Mouse (Mus musculus) lung, embryonic 15.5 days (tissue): Measurements from ENCODE around the gene Nup153. TPM values are rescaled to one million over a fixed set of nuclear protein-coding genes. Genes with fewer than 3 reads are reported as not detected.

Experiments used
- ATAC-seq: fragments of 200-750 bp; cut with Nextera tagmentation; 2 replicates; pipeline ENCODE4 v1.8.0; 2017; ENCODE audit warnings: moderate number of reproducible peaks, borderline replicate concordance; ENCODE audit not compliant: low FRiP score, low TSS enrichment; ENCODE audit errors: extremely low read depth
- H3K27ac ChIP-seq: fragments of 300-500 bp; sonication (generic); 2 replicates; pipeline ENCODE4 v1.5.1; 2015; ENCODE audit warnings: moderate library complexity, mild to moderate bottlenecking, inconsistent platforms
- H3K27me3 ChIP-seq: fragments of 300-500 bp; sonication (generic); 2 replicates; pipeline ENCODE4 v1.6.1; 2015; ENCODE audit warnings: inconsistent platforms
- H3K36me3 ChIP-seq: fragments of 300-500 bp; sonication (generic); 2 replicates; pipeline ENCODE4 v1.6.1; 2015; ENCODE audit warnings: inconsistent platforms
- H3K4me1 ChIP-seq: fragments of 300-500 bp; sonication (generic); 2 replicates; pipeline ENCODE4 v1.6.1; 2015; ENCODE audit warnings: inconsistent platforms
- H3K4me2 ChIP-seq: fragments of 300-500 bp; sonication (generic); 2 replicates; pipeline ENCODE4 v1.6.1; 2015; ENCODE audit warnings: inconsistent platforms, mild to moderate bottlenecking, moderate library complexity
- H3K4me3 ChIP-seq: fragments of 300-500 bp; sonication (generic); 2 replicates; pipeline ENCODE4 v1.5.1; 2015; ENCODE audit warnings: mild to moderate bottlenecking, inconsistent platforms
- H3K9ac ChIP-seq: fragments of 300-500 bp; sonication (generic); 2 replicates; pipeline ENCODE4 v1.6.1; 2015; ENCODE audit warnings: inconsistent platforms
- H3K9me3 ChIP-seq: fragments of 300-500 bp; sonication (generic); 2 replicates; pipeline ENCODE4 v1.6.1; 2016; ENCODE audit warnings: inconsistent platforms
- WGBS: fragments of 180-500 bp; shearing (Covaris S2); methylation state at CpG from one replicate; pipeline ENCODE4 v1.1.7; 2015; 5-methylcytosine and 5-hydroxymethylcytosine counted together
- polyA plus RNA-seq: library from polyadenylated mRNA; unstranded; fragments of >200 nt; fragmentation: Nextera tagmentation; extraction: Ambion mirVana; gene quantifications from 2 replicates; pipeline ENCODE4 v1.2.1, GENCODE M21; 2015

The Nup153 gene
- polyA plus RNA-seq, result 24.0 and 25.6 TPM in 2 replicates

DNA sequence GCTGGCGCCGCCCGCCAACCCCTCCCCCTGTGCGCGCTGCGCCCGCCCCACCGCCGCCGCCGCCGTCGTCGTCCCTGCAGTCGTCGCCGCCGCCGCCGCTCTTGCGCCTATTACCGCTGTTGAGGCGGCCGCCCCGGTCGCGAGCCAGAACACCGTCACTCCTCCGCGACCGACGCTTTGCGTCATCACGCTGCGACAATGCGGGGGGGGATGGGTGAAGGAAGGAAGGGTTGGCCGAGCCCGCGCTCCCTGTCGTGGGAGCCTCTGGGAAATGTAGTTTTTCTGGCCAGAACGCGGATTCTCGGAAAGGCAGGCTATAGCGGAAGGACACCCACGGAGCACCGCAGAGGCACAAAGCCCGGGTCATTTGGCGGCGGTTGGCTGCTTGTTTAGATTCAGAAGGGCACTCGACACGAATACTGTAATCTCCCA lies at the start of gene Nup153:
Gene Nup153, minus strand, starts transcription at position 104 of the 432 bp plus-strand sequence.
- WGBS, result 0% methylated on average over 29 of the region's 51 CpGs
- Histone ChIP-seq H3K4me3 (peak within 1 kb of the TSS; percentile 100), H3K9me3 (no peaks in the 10 kb centered on the region), H3K9ac (peak within 1 kb of the TSS; percentile 97), H3K27me3 (no peaks in the 10 kb centered on the region), H3K4me1 (peaks cover 20% of the 10 kb centered on the region), H3K4me2 (peak within 1 kb of the TSS; percentile 66), H3K36me3 (no peaks in the 10 kb centered on the region), H3K27ac (peak within 1 kb of the TSS; percentile 98)
- peak; percentile 92 for ATAC-seq

DNA sequence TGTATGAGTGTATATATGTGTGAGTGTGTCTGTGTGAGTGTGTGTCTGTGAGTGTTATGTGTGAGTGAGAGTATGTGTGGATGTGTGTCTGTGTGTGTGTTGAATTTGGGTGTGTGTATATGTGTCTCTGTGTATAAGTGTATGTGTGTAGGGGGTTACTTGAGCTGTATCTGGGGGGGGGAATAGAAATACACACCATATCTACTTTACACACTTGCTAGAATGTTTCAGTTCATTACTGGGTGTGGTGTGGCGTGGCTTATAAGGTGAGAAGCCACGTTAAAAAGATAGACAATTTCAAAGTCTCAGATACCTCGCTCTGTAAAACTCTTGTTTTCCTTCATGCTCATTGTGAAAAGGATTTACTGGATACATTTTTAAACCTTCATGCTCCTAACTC lies 49.7 kb upstream of the Nup153 start:
- no peak overlapping the region for H3K4me3 ChIP-seq
- no peaks in the 10 kb centered on the region for H3K27me3 ChIP-seq
- 87% methylated on average over 3 of the region's 3 CpGs for WGBS
- peaks cover 39% of the 10 kb centered on the region for H3K36me3 ChIP-seq
- no peak overlapping the region for H3K27ac ChIP-seq
- H3K9ac ChIP-seq, result no peak overlapping the region
- peaks cover 10% of the 10 kb centered on the region; the same call in 1 of the 2 replicates for H3K4me1 ChIP-seq
- no peak for ATAC-seq
- H3K4me2 ChIP-seq, result no peak overlapping the region
- no peaks in the 10 kb centered on the region for H3K9me3 ChIP-seq

DNA sequence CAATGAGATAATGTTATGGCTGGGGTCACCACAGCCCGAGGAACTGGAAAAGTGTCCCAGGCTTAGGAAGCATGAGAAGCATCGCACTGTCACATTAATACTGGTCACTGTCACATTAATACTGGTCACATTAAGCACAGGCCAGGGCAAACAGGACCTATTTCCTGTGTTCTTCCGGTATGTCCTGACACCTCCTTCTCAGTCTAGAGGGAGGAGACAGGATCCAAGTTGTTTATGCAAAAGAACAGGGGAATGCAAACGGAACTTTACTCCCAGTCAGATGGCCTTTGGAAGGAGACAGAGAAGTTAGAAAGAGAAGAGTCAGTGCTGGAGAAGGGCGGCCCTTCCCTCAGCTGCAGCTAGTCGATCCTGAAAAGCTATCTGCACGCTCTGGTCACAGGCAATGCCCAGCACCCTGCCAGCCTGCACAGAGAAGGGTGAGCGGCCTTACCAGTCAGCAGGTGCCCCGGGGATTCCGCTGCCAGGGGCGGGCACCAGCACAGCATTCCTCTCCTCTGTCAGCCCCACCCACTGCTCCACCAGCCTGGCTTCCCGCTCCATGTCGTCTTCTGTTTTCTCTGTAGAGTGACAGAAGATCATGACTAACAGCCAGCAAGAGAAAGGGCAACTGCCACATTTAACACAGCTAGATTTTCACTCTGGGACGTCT lies 49.0 kb upstream of the Nup153 start:
- no peak overlapping the region for H3K9ac ChIP-seq
- peaks cover 46% of the 10 kb centered on the region for H3K36me3 ChIP-seq
- peaks cover 10% of the 10 kb centered on the region; the same call in 1 of the 2 replicates for H3K4me1 ChIP-seq
- H3K9me3 ChIP-seq, result no peaks in the 10 kb centered on the region
- H3K4me3 ChIP-seq, result no peak overlapping the region
- H3K27ac ChIP-seq, result no peak overlapping the region
- no peaks in the 10 kb centered on the region for H3K27me3 ChIP-seq
- WGBS, result 56% methylated on average over 14 of the region's 14 CpGs
- H3K4me2 ChIP-seq, result no peak overlapping the region
- ATAC-seq, result no peak

DNA sequence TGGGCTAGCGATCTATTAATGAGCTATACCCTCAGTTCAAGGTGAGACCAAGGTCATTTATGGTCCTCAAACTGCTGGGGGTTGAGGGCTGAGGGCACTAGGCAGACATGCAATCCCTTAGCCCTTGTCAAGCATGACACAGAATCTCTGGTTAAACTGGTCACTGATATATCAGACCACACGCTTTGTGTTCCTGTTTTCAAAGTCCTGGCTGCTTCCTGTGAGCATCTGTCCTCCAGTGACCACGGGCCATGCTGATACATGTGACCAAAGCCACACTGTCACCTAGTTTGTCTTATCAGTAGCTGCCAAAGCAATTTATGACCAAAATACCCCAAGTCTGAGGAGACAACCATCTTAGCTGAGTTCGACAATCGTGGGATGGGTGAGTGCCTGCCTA lies 47.3 kb upstream of the Nup153 start:
- H3K4me3 ChIP-seq, result no peak overlapping the region
- WGBS, result 76% methylated on average over 5 of the region's 5 CpGs
- H3K27me3 ChIP-seq, result no peaks in the 10 kb centered on the region
- peaks cover 5% of the 10 kb centered on the region; the same call in 1 of the 2 replicates for H3K4me1 ChIP-seq
- H3K9ac ChIP-seq, result no peak overlapping the region
- no peak overlapping the region for H3K4me2 ChIP-seq
- no peak for ATAC-seq
- peaks cover 52% of the 10 kb centered on the region for H3K36me3 ChIP-seq
- no peak overlapping the region for H3K27ac ChIP-seq
- no peaks in the 10 kb centered on the region for H3K9me3 ChIP-seq

DNA sequence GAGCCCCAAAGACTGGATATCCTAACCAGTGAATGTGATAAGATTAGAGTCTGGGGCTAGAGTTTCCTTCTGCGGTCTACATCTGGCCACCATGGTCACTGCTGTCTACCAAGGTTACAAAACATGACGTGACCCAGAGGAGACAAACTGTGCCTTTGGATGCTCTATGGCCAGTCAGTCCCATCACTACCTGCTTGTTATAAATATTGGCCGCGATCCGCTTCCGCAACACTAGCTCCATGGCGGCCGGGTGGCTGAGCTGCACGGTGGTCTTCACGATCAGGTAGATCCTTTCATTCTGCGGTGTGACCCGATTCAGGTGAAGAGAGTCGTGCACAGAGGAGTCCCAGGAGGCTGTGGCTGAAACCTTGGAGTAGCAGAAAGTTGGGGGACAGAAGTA lies 44.8 kb upstream of the Nup153 start:
- H3K36me3 ChIP-seq, result peaks cover 65% of the 10 kb centered on the region
- H3K4me2 ChIP-seq, result no peak overlapping the region
- 96% methylated on average over 13 of the region's 13 CpGs for WGBS
- no peak overlapping the region for H3K9ac ChIP-seq
- no peak overlapping the region for H3K4me3 ChIP-seq
- no peaks in the 10 kb centered on the region for H3K27me3 ChIP-seq
- no peak overlapping the region for H3K27ac ChIP-seq
- H3K4me1 ChIP-seq, result peaks cover 5% of the 10 kb centered on the region; the same call in 1 of the 2 replicates
- no peak for ATAC-seq
- H3K9me3 ChIP-seq, result no peaks in the 10 kb centered on the region

DNA sequence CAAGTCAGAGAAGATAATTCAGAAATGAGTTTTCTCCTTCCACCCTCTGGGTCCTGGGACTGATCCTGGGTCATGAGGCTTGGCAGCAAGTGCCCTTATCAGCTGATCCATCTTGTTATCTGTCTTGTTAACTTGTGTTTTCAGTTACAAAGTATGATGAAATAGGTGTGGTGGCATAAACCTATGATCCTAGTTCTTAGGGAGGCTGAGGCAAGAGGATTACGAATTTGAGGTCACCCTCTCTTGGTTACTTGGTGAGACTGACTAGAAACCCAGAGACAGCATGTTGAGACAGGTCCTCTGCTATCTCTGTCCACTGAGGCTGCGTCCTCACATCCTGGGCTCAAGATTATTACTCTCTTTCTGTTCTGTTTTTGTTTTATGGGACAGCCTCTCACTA lies 37.6 kb upstream of the Nup153 start:
- no peak overlapping the region for H3K27ac ChIP-seq
- H3K4me2 ChIP-seq, result no peak overlapping the region
- no peaks in the 10 kb centered on the region for H3K9me3 ChIP-seq
- no peak overlapping the region for H3K9ac ChIP-seq
- H3K27me3 ChIP-seq, result no peaks in the 10 kb centered on the region
- H3K4me1 ChIP-seq, result no peaks in the 10 kb centered on the region
- H3K4me3 ChIP-seq, result no peak overlapping the region
- peaks cover 73% of the 10 kb centered on the region for H3K36me3 ChIP-seq
- no peak for ATAC-seq
- WGBS, result 75% methylated on average over 2 of the region's 2 CpGs

DNA sequence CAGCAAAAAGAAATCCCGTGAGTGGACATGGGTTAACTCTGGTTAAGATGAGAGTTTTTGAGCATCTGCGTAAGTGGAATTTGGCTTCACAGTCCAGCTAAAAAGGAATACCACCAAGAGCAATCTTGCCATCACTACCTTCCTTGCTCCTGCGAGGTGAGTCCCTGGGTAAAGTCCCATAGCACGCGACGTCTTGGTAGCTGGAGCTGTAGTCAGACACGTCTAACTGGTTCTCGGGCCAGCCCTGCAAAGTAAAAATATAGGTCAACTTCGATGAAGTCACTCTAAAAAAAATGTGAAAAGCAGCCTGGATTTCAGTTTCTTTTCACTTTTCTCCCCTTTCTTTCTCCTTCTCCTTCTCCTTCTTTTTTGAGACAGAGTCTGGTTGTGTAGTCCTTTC lies 35.5 kb upstream of the Nup153 start:
- Histone ChIP-seq H3K4me2 (no peak overlapping the region), H3K9me3 (no peaks in the 10 kb centered on the region), H3K4me1 (no peaks in the 10 kb centered on the region), H3K27me3 (no peaks in the 10 kb centered on the region), H3K9ac (no peak overlapping the region), H3K4me3 (no peak overlapping the region), H3K36me3 (peaks cover 73% of the 10 kb centered on the region), H3K27ac (no peak overlapping the region)
- ATAC-seq, result no peak
- 79% methylated on average over 9 of the region's 9 CpGs for WGBS

DNA sequence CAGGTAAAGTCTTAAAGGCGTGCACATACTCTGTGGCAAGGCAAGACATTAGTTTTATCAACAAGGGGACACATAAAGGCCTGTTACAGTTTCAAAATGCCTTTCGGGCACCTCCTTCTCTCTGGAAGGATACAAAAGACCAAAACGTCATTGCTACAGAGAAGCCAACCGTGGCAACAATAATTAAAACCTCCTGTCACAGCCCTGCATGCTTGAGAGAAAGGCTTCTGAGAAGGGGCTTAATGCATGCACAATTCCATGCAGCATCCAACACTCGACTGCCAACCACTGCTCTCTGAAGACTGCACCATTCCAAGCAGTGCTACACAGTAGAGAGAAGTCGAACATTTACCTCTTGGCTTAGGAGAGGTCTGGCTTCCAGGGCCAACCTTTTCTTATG lies 33.2 kb upstream of the Nup153 start:
- H3K27me3 ChIP-seq, result no peaks in the 10 kb centered on the region
- no peak overlapping the region for H3K27ac ChIP-seq
- no peak overlapping the region for H3K4me2 ChIP-seq
- H3K36me3 ChIP-seq, result peaks cover 65% of the 10 kb centered on the region
- ATAC-seq, result no peak
- H3K4me1 ChIP-seq, result no peaks in the 10 kb centered on the region
- H3K9me3 ChIP-seq, result no peaks in the 10 kb centered on the region
- H3K9ac ChIP-seq, result no peak overlapping the region
- no peak overlapping the region for H3K4me3 ChIP-seq
- WGBS, result 85% methylated on average over 6 of the region's 6 CpGs

DNA sequence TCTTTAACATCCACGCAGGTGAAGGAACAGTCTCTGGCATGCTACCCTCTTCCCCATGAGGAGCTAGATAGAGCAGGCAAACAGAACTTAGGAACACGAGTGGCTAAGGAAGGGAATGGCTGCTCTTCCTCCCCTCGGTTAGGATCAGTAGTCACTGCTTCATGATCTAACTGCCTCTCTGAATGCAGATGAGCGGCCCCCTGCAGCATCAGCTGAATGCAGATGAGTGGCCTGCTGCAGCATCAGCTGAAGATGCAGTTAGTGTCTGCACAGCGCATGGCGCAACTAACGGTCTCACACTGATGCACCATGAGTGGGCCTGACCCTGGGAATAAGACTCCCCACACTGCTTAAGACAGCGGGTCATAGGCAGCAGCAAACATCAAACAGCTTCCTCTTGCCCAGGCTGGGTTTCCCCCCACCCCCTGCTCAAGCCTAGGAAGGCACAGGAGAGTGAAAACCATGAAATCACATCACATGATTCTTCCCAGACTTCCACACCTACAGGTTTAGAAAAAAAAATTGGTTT lies 31.6 kb upstream of the Nup153 start:
- Histone ChIP-seq H3K27ac (no peak overlapping the region), H3K27me3 (no peaks in the 10 kb centered on the region), H3K9me3 (no peaks in the 10 kb centered on the region), H3K4me3 (no peak overlapping the region), H3K4me1 (no peaks in the 10 kb centered on the region), H3K4me2 (no peak overlapping the region), H3K9ac (no peak overlapping the region), H3K36me3 (peaks cover 56% of the 10 kb centered on the region)
- 74% methylated on average over 8 of the region's 8 CpGs for WGBS
- ATAC-seq, result no peak

DNA sequence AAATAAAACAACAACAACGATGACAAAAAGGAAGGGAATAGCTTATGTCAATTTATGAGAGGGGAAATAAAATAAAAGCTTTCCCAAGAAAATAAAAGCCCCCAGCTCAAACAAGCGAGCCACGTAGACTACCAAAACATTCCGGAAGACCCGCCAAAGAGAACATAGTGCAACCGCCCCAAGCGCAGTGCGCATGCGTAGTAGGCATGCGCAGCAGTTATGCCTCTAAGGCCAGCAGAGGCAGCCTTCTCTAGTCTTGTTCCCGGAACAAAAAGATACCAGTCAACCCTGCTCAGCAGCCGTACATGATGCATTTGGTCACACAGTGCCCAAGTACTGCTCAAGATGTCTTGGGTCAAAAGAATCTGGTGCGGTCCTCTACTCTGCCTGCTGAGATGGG lies 30.9 kb upstream of the Nup153 start:
- 94% methylated on average over 13 of the region's 13 CpGs for WGBS
- no peak for ATAC-seq

DNA sequence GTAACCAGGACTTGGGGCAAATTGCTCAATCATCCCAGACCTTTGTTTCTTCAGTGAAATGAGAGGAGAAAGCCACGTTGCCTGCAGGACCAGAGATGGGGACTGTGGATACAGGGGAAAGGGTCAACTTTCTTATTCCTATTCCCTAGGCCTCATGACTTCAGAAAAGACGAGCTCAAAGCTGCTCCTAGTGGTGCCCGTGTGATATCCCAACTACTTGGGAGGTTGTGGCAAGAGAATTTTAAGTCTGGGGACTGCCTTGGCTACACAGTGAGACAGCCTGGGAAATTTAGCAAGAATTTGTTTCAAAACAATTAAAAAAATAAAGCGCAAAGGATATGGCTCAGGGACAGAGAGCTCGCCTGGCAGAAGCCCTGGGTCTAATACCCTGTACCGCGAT lies 30.2 kb upstream of the Nup153 start:
- no peak overlapping the region for H3K4me3 ChIP-seq
- peaks cover 48% of the 10 kb centered on the region for H3K36me3 ChIP-seq
- peaks cover 4% of the 10 kb centered on the region for H3K4me1 ChIP-seq
- H3K27ac ChIP-seq, result no peak overlapping the region
- no peaks in the 10 kb centered on the region for H3K27me3 ChIP-seq
- WGBS, result 87% methylated on average over 7 of the region's 7 CpGs
- H3K4me2 ChIP-seq, result no peak overlapping the region
- no peak for ATAC-seq
- H3K9me3 ChIP-seq, result no peaks in the 10 kb centered on the region
- no peak overlapping the region for H3K9ac ChIP-seq

More for the DNA sequence above, 30.9 kb upstream of the Nup153 start:
- Histone ChIP-seq H3K36me3 (peaks cover 51% of the 10 kb centered on the region), H3K27me3 (no peaks in the 10 kb centered on the region), H3K4me1 (no peaks in the 10 kb centered on the region), H3K9ac (no peak overlapping the region), H3K4me2 (no peak overlapping the region), H3K4me3 (no peak overlapping the region), H3K27ac (no peak overlapping the region), H3K9me3 (no peaks in the 10 kb centered on the region)

DNA sequence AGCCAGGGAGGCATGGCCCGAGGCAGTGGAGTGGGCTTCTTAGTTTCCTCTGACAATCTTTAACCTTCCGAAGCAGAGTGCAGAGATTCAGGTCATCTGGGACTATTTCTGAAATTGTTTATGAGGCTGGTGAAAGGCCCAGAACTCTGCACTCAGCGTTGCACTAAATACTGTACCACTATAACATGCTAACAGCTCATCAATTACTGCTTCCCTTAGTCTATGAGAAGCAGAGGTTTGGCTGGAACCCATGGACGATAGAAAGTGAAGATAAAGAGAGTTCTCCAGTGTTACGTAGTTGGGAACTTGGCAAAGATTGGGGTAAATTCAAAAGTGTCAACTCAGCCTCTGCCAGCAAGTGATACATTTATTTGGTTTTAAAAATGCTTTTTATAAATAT lies 25.6 kb upstream of the Nup153 start:
- 38% methylated on average over 5 of the region's 5 CpGs for WGBS
- no peak overlapping the region for H3K4me2 ChIP-seq
- peak; percentile 79; the same call in 1 of the 2 replicates for ATAC-seq
- H3K4me3 ChIP-seq, result no peak overlapping the region
- no peaks in the 10 kb centered on the region for H3K27me3 ChIP-seq
- peaks cover 40% of the 10 kb centered on the region for H3K36me3 ChIP-seq
- H3K27ac ChIP-seq, result peak overlapping the region; percentile 76
- no peaks in the 10 kb centered on the region for H3K9me3 ChIP-seq
- peaks cover 11% of the 10 kb centered on the region for H3K4me1 ChIP-seq
- H3K9ac ChIP-seq, result no peak overlapping the region
